In genomic region chr4:119634908-119635660, GRCm38 (mm10) we compare ENCODE assay signal across 24 mouse cellular contexts. TPM values are rescaled to one million over a fixed set of nuclear protein-coding genes. Genes with fewer than 3 reads are reported as not detected.
A peak's percentile ranks its signal among the peaks of the same experiment; 100 is the strongest.
DNase-seq lines count a peak whose midpoint lies in the region; ATAC-seq and TF ChIP-seq lines count a peak whose summit lies in the region.
"Had no signal": no experiment of that assay in that cellular context is flagged by ENCODE, and none has a peak within 500 bp of the region (broad histone marks: within the 10 kb centered on the region; RNA-seq: fewer than 3 reads in every experiment).

No protein-coding gene starts in this region.

- H3K4me2 ChIP-seq in heart, embryonic 13.5 days = no peak overlapping the region
- H3K4me2 ChIP-seq in kidney, postnatal 0 days (ENCODE audit: low read length) = no peak overlapping the region
- H3K4me2 ChIP-seq: intestine, embryonic 15.5 days; limb, embryonic 13.5 days; midbrain, embryonic 12.5 days had no signal

- ATAC-seq in heart, embryonic 13.5 days (ENCODE audit: extremely low read depth, insufficient number of reproducible peaks, low FRiP score, low TSS enrichment) = no peak
- ATAC-seq in kidney, postnatal 0 days (replicated peaks; ENCODE audit: low FRiP score, low read depth) = no peak
- ATAC-seq: intestine, embryonic 15.5 days had no signal

- H3K9me3 ChIP-seq in heart, embryonic 13.5 days = no peaks in the 10 kb centered on the region
- H3K9me3 ChIP-seq in kidney, postnatal 0 days (replicated peaks; ENCODE audit: low read length) = no peaks in the 10 kb centered on the region
- H3K9me3 ChIP-seq: G1E; intestine, embryonic 15.5 days; limb, embryonic 13.5 days; midbrain, embryonic 12.5 days had no signal

- intact Hi-C loops in heart, postnatal 14 days (cut with DNase I) = loop anchor here (5.0 to 10.0 kb wide), 2 partner anchors 172 to 470 kb away; no protein-coding TSS in a partner anchor

- peaks cover 70% of the 10 kb centered on the region for H3K4me1 ChIP-seq in heart, embryonic 13.5 days
- 0 out of 2 replicates have a peak, but pooled peaks cover 6% of the 10 kb centered on the region for H3K4me1 ChIP-seq in kidney, postnatal 0 days (replicated peaks; ENCODE audit: insufficient read depth, low read length)
- peaks cover 6% of the 10 kb centered on the region for H3K4me1 ChIP-seq in kidney, adult 2 months (ENCODE audit: control insufficient read depth, insufficient read depth, low read length)
- H3K4me1 ChIP-seq: intestine, embryonic 15.5 days had no signal

- peak overlapping the region; percentile 50 for H3K27ac ChIP-seq in heart, embryonic 13.5 days (replicated peaks)
- H3K27ac ChIP-seq in kidney, postnatal 0 days = no peak overlapping the region
- no peak overlapping the region for H3K27ac ChIP-seq in kidney, adult 2 months (ENCODE audit: insufficient read depth, low read depth, low read length)
- H3K27ac ChIP-seq: intestine, embryonic 15.5 days; left cerebral cortex, adult 2 months; limb, embryonic 13.5 days; liver, embryonic 14.5 days; midbrain, embryonic 12.5 days had no signal

- no peak overlapping the region for H3K4me3 ChIP-seq in heart, embryonic 13.5 days
- H3K4me3 ChIP-seq in kidney, postnatal 0 days (replicated peaks; ENCODE audit: low read depth, low read length) = no peak overlapping the region
- H3K4me3 ChIP-seq in kidney, adult 2 months (ENCODE audit: insufficient read depth, low read depth, low read length) = no peak overlapping the region
- H3K4me3 ChIP-seq: erythroblast, embryonic 14.5 days; intestine, embryonic 15.5 days; left cerebral cortex, adult 2 months; limb, embryonic 13.5 days; midbrain, embryonic 12.5 days had no signal

- WGBS in heart, embryonic 13.5 days = 59% methylated on average over 6 of the region's 6 CpGs
- WGBS in kidney, postnatal 0 days = 47% methylated on average over 6 of the region's 6 CpGs
- WGBS in kidney, adult 2 months = 57% methylated on average over 6 of the region's 6 CpGs

- no peak for TF ChIP-seq POLR2A in kidney, adult 2 months (IDR thresholded peaks at IDR 0.05; ENCODE audit: low read depth, low read length)
- no peak for TF ChIP-seq POLR2A in brain, embryonic 14.5 days (IDR thresholded peaks at IDR 0.05; ENCODE audit: borderline replicate concordance, extremely low read depth, insufficient read depth, insufficient read length, poor library complexity, severe bottlenecking)

- DNase-seq in heart, postnatal 14 days = no peak
- no peak for DNase-seq in kidney, postnatal 0 days (ENCODE audit: low spot score)
- no peak for DNase-seq in kidney, adult 2 months
- peak; percentile 55 for DNase-seq in Muller cell, postnatal 12 days (ENCODE audit: inconsistent ontology term)
- peak; percentile 38 for DNase-seq in brain, embryonic 14.5 days (ENCODE audit: low read depth)
- DNase-seq in embryo, embryonic 10.5 days (ENCODE audit: low spot score) = no peak
- DNase-seq: cerebellum, adult 11-12 months; gastrocnemius, postnatal 10 days; kidney, postnatal 10 days; retina, postnatal 1 day; right cerebral cortex, postnatal 4 days; thymus, postnatal 25 days had no signal

- peak; percentile 11; the same call in 1 of the 2 replicates for TF ChIP-seq CTCF in kidney, postnatal 0 days (IDR thresholded peaks at IDR 0.05; ENCODE audit: low read depth)
- no peak for TF ChIP-seq CTCF in kidney, adult 2 months (conservative IDR thresholded peaks at IDR 0.05; ENCODE audit: insufficient read depth, insufficient read length, low read depth, low read length)
- TF ChIP-seq CTCF in brain, embryonic 14.5 days (IDR thresholded peaks at IDR 0.05; ENCODE audit: borderline replicate concordance, extremely low read depth, insufficient read depth, insufficient read length) = no peak

- no peak overlapping the region for H3K9ac ChIP-seq in heart, embryonic 13.5 days
- no peak overlapping the region for H3K9ac ChIP-seq in kidney, postnatal 0 days (ENCODE audit: low read depth, low read length)
- H3K9ac ChIP-seq: intestine, embryonic 15.5 days; limb, embryonic 13.5 days; liver, embryonic 14.5 days; midbrain, embryonic 12.5 days had no signal

- peaks cover 8% of the 10 kb centered on the region for H3K36me3 ChIP-seq in heart, embryonic 13.5 days
- H3K36me3 ChIP-seq in kidney, postnatal 0 days (ENCODE audit: insufficient read depth, low read length) = peaks cover 4% of the 10 kb centered on the region; the same call in 1 of the 2 replicates
- no peaks in the 10 kb centered on the region for H3K36me3 ChIP-seq in kidney, adult 2 months (ENCODE audit: control insufficient read depth, insufficient read depth, low read length)
- H3K36me3 ChIP-seq: intestine, embryonic 15.5 days had no signal

- H3K27me3 ChIP-seq in heart, embryonic 13.5 days (replicated peaks) = no peaks in the 10 kb centered on the region
- H3K27me3 ChIP-seq in kidney, postnatal 0 days (ENCODE audit: insufficient read depth, low read length) = no peaks in the 10 kb centered on the region
- no peaks in the 10 kb centered on the region for H3K27me3 ChIP-seq in kidney, adult 2 months (replicated peaks; ENCODE audit: control insufficient read depth, insufficient read depth, low read length)
- H3K27me3 ChIP-seq: intestine, embryonic 15.5 days; limb, embryonic 13.5 days; midbrain, embryonic 12.5 days had no signal

RNA-seq across cellular contexts. Expression of gene Guca2a, which starts 2.4 kb away (rescaled TPM):
- not detected in 2 replicates for polyA plus RNA-seq in heart, embryonic 13.5 days (2015; fragmentation: Nextera tagmentation; extraction: Ambion mirVana)
- total RNA-seq in heart, postnatal 14 days (2021) = not detected
- 20.1 and 27.0 TPM in 2 replicates for polyA plus RNA-seq in kidney, postnatal 0 days (2015; fragmentation: Nextera tagmentation; extraction: Ambion mirVana)
- 13.1 and 14.8 TPM in 2 replicates for polyA plus RNA-seq in kidney, adult 2 months (2012; rRNA removed)
- polyA plus RNA-seq in brain, embryonic 14.5 days (2012; rRNA removed) = 0.16 TPM in 1 of 2 replicates, not detected in the other
- total RNA-seq: adrenal gland, adult 18-20 months; G1E; gastrocnemius, postnatal 10 days; layer of hippocampus, adult 8-10 months; left cerebral cortex, adult 2 months had no signal
- polyA plus RNA-seq: embryonic facial prominence, embryonic 11.5 days; erythroblast, embryonic 14.5 days; frontal cortex, adult 2 months; G1E; limb, embryonic 13.5 days; liver, embryonic 14.5 days; midbrain, embryonic 12.5 days had no signal

RNA-seq across cellular contexts. Expression of gene Guca2b, which starts 23.7 kb away (rescaled TPM):
- not detected in 2 replicates for polyA plus RNA-seq in heart, embryonic 13.5 days (2015; fragmentation: Nextera tagmentation; extraction: Ambion mirVana)
- total RNA-seq in heart, postnatal 14 days (2021) = not detected
- 21.3 and 37.1 TPM in 2 replicates for polyA plus RNA-seq in kidney, postnatal 0 days (2015; fragmentation: Nextera tagmentation; extraction: Ambion mirVana)
- 819 and 823 TPM in 2 replicates for polyA plus RNA-seq in kidney, adult 2 months (2012; rRNA removed)
- polyA plus RNA-seq in brain, embryonic 14.5 days (2012; rRNA removed) = 2.5 TPM in 1 of 2 replicates, not detected in the other
- total RNA-seq: gastrocnemius, postnatal 10 days; layer of hippocampus, adult 8-10 months; left cerebral cortex, adult 2 months had no signal
- polyA plus RNA-seq: embryonic facial prominence, embryonic 11.5 days; erythroblast, embryonic 14.5 days; G1E; limb, embryonic 13.5 days; midbrain, embryonic 12.5 days had no signal

Comparison
In these comparisons a context has a peak if more than half of its experiments do, and no peak if none do; other contexts are left out.
1. RNA of gene Guca2b, which starts 23.7 kb away (polyA plus RNA-seq): 819 to 823 TPM in kidney, adult 2 months; 21.3 to 37.1 TPM in kidney, postnatal 0 days, 2.5 TPM in brain, embryonic 14.5 days and not detected in heart, embryonic 13.5 days; every median in the first group is over 10 times any median in the second.
2. DNase-seq: peak in Muller cell, postnatal 12 days (single experiment) and brain, embryonic 14.5 days (single experiment); none in heart, postnatal 14 days (0 of 2), kidney, postnatal 0 days (single experiment), kidney, adult 2 months (single experiment) and embryo, embryonic 10.5 days (single experiment).
3. RNA of gene Guca2a, which starts 2.4 kb away (polyA plus RNA-seq): 20.1 to 27.0 TPM in kidney, postnatal 0 days and 13.1 to 14.8 TPM in kidney, adult 2 months; 0.16 TPM in brain, embryonic 14.5 days and not detected in heart, embryonic 13.5 days; every median in the first group is over 10 times any median in the second.